Mouse (Mus musculus): ENCODE results near the gene Eif3i.
"Not testable (repeated sequence)": the region's sequence is repeated elsewhere in the genome, so short reads cannot be mapped to it uniquely, and the experiment has no call there.

Gene Eif3i

DNA sequence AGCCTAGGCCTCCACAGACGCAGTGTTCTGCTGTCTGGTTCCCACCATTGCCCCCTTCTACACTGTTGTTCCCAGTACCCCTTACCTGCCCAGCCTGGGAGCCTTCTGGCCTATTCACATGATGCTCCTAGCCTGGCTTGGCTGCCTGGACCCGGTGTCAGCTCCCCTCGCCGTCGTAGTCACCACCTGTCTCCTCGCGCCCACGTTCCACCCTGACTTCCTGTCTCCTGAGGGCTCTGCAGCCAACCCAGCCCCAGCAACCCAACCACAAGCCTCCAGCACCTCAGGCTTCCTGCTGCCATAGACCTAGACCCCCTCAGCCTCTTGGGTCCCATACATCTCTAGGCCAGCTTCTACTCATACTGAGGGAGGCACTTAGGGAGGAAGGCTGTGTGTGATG lies 27.0 kb downstream of the Eif3i start, which contains the start of gene Lck:
TSS of gene Lck (minus strand) at position 212 of the 400 bp plus-strand sequence.
- no peak for DNase-seq (ENCODE audit: low spot score in 2 of 2)

DNA sequence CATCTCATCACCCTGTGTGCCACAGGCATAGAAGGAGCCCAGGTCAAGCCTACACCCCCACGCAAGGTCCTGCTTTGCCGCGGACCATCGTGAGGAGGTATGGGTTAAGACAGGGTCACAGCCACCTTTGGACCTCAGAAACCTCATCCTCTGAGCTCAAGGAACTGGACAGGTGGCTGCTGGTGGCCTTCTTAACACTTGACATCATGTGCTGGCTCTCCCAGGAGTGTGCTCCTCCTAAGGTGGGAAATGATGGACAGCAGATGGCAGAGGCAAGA lies 27.4 kb downstream of the Eif3i start:
- no peak for DNase-seq (ENCODE audit: low spot score in 2 of 2)

DNA sequence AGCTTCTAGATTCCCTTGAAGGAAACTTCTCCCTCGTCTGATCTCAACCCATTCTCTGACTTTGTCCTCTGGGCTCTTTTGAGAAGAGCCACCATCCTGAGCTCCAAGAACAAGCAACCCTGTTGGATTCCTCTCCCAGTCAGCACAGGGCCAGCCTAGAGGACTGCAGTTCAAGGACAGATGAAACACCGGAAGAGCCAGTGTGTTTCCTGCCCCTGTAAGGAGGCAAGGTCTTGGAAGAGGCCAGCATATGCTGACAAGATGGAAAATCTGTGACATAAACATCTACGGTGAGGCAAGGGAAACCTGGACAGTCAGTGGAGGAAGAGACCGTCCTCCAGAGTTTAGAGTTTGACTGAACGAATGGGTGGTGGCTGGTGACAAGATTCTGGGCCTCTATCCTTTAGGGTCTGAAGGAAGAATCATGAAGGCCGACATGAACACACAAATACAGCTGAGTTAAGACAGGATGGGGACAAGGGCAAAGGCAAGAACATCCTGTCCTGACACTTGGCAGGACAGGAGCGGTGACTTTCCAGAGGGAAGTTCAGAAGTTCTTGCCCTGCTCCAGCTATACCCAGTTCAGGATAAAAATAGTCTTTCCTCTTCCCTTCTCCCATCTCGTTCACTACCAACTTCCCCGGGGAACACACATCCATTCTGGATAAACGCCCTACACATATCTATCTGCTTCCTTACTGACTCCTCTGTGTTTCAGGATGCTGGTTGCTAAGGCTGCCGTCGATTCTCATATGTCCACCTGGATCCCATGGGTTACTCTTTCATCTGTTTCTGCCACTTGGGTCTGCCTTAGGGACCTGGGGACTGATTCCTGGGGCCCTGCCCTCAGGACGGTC lies 28.0 kb downstream of the Eif3i start:
- no peak for DNase-seq (ENCODE audit: low spot score in 2 of 2)

DNA sequence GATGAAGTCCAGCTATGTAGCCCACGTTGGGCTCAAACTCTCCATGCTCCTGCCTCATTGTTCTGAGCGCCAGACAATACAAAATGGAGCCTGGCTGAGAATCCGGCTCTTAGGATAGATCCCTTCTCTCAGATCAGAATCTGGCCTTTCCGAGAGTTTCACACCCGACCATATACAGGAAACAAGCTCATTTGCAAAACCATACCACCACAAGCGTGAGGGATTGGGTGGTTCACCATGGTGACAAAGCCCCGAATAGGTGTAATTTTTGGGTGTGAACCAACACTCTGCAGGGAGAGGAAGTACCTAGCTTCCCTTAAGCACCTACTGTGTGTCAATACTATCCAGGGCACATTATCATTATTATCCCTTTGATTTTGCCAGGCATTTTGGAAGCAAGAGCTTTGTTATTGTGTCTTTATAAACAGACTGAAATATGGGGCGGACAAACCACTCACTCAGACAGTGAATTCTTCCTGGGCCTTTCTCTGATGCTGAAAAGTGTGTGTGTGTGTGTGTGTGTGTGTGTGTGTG lies 28.8 kb downstream of the Eif3i start:
- DNase-seq (ENCODE audit: low spot score in 2 of 2), result no peak

DNA sequence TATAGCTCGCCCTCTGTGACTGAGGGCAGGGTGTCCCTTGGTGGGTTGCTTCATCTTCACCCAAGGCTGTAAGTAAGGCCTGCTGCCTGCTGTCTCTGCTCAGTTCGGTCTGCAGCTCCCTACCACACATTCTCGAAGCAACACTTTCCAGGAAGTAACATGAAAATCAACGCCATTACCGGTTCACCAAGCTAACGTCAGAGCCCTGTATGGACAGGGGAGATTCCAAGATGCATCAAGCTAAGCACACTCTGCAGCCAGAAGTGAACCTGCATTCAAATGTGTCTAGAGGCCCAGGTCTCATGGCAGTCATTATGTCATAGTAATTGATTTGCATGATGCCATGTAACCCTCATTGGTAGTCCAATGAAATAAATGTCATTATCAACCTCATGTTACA lies 30.4 kb downstream of the Eif3i start:
- DNase-seq (ENCODE audit: low spot score in 2 of 2), result no peak

DNA sequence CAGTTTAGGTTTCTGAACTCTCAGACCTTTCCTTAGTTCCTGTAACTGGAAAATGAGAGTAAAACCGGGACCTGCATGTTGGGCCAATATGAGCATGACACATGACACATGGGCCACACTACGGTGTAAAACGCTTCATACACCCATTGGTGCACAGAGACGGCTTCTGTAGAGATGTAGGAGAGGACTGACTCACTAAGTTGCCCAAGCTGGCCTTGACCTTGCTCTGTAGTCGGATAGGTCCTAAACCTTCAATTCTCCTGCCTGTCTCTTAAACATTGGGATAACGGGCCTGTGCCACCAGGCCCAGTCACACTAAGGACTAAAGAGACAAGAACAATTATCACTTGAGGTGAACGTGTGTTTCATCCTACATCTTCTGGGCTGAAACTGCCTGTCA lies 32.1 kb downstream of the Eif3i start:
- DNase-seq (ENCODE audit: low spot score in 2 of 2), result no peak

DNA sequence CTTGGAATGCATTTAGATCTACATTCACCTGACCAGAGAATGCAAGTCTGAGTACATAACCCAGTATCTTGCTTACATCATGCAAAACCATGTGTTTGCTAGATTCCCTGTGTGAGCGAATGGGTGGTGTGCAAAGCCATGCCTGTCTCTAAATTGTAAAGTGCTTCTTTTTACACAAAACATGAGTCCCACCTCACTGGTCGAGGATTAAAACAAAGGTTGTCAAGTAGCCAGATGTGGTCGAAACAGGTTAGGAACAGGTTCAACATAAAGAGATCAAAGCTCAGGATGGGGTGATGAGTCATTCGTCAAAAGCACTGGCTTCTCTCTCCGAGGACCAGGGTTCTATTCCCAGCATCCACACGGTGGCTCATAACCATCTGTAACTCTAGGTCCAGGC lies 35.3 kb downstream of the Eif3i start:
- DNase-seq (ENCODE audit: low spot score in 2 of 2), result no peak

DNA sequence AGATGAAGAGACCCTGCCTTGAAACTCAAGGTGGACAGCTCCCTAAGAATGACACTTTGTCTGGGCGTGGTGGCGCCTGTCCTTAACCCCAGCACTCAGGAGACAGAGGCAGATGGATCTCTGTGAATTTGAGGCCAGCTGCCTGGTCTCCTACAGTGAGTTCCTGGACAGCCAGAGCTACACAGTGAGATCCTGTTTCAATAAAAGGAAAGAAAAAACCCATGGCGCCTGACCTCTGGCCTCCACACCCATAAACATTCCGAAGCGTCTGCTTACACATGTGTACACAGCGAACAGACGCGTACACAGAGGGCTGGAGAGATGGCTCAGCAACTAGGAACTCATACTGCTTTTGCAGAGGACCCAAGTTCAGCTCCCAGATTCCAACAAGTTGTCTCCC lies 36.7 kb downstream of the Eif3i start:
- no peak for DNase-seq (ENCODE audit: low spot score in 2 of 2)

DNA sequence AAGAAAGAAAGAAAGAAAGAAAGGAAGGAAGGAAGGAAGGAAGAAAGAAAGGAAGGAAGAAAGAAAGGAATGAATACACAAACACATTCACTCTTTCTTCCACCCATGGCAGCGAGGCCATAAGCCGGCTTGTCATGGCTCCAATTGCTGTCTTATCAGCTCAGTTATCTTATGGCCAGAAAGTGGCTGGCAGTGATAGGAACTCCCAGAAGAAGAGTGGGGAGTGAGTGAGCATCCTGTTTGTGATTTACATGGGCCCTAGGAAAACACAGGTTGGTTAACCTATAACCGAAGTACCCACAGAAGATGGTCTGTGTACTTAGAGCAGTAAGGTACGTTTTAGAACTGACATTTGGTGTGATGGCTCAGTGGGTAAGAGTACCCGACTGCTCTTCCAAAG lies 39.3 kb downstream of the Eif3i start:
- DNase-seq (ENCODE audit: low spot score in 2 of 2), result no peak

DNA sequence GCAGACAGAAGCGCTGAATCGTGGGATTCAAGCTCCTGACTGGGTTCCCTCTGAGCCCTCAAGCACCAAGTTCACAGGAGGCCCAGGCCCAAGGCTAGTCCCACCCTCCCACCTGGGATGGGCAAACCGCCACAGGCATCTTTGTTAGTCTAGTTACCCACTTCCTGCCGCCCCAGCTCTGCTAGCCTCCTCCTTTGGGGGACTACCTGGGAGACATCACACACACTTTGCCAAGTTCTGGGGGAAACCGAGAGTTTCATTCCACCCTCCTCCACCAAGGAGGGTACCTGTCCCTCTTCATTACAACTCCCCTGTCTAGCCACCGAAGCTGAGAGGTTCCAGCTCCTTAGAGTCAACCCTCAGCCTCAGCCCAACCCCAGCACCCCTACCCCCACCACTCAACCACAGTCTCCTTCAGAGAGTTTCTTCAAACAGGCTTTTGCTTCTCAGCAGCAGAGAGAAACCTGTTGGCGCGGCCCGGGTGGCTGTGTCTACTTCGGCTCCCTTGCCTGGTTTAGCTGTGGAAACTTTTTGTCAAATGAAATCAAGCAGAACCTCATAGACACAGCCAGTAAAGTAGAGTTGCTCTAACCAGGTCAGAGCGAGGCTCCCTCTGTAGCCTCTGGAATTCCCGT lies 42.0 kb downstream of the Eif3i start:
- DNase-seq (ENCODE audit: low spot score in 2 of 2), result no peak

DNA sequence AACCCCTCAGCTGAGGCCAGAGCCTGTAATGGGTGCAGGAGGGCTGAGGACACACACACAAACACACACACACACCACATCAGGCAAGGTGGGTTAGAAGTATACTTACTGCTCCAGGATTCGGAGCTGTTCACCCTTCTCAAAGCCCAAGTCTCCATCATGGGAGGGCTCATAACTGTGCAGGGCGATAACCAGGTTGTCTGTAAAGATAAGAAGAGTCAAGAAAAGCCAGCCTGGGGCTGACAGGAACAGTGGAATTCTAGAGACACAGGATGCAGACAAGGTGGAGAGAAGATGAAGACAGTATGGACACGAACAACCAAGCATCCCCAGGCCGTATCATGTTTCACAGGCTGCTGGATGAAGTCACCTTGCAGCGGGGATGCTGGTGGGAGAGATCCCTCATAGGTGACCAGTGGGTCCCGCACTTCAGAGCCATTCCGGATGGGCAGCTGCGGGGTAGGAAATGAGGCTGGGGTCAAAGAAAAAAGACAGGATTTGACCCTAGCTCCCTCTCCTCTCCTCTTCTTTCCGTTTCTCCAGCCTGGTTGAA lies 43.1 kb downstream of the Eif3i start:
- no peak for DNase-seq (ENCODE audit: low spot score in 2 of 2)

DNA sequence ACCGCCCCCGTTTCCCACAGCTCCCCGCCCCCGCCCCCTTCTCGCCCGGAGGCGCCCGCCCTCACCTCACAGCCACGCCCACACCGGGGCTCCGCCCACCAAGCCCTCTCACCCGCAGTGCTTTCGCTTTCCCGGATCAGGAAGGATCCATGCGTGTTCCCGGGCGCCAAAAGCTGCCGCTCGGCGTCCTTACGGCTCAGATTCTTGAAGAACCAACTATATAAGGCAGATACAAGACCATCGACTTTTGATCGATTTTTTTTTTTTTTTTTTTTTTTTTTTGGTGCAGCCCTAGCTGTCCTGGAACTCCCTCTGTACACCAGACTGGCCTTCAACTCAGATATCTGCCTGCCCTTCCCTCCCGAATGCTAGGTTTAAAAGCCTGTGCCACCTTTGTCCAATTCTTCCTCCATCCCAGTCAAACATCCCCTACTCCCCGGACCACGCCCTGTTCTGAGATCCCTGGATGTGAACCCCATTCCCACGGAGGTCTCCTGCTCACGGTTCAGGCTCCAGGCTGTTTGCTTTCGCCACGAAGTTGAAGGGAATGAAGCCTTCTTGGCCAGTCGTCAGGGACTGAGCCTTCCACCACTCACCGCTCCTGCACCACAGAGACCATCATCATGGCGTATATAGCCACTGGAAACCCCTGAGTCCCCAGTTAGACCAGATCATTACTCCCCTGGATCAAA lies 43.8 kb downstream of the Eif3i start:
- DNase-seq (ENCODE audit: low spot score in 2 of 2), result peak; percentile 84 to 87

DNA sequence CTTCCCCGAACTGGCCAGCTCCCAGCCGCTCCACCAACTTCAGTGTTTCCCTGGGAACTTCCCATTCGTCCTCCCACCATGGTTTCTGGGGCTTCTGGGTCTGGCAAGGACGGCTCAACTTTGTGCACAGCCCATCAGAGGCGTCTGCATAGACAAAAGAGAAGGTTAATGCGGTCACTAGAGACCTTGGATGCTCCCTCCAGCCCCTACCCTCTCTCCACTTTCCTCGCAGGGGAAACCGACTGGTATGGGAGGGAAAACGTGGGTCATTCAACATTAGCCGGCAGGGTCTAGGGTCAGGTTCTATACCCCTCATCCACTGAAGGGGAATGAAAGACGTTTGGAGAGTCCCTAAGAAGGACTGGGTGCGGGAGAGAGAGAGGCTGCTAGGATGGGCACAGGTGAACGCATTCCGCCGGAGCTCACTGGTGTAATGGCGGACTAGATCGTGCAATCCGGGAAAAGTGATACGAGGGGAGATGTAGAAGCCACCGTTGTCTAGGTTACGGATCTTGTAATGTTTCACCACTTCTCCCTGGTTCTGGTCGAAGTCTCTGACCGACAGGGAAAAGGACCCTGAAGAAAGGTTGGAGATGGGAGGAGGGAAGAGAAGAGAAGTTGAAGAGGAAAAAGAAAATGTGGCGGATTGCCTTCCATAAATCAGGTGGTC lies 44.5 kb downstream of the Eif3i start:
- no peak for DNase-seq (ENCODE audit: low spot score in 2 of 2)

DNA sequence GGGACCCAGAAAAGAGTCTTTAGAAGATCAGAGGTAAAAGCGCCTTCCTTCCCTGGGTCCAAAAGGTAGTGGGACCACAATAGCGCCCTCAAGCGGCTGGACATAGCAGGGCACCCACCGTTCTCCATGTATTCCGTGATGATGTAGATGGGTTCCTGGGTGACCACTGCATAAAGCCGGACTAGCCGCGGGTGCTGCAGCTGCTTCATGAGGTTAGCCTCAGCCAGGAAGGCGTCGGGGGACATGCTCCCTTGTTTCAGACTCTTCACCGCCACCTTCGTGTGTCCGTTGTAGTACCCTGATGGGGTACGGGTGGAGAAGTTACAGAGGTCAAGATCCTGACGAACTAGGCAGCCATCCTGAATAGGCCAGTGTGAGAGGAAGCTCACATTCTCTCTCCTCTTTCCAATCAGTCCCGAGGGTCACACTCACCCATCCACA lies 45.0 kb downstream of the Eif3i start:
- peak; percentile 40 to 59 for DNase-seq (ENCODE audit: low spot score in 2 of 2)

DNA sequence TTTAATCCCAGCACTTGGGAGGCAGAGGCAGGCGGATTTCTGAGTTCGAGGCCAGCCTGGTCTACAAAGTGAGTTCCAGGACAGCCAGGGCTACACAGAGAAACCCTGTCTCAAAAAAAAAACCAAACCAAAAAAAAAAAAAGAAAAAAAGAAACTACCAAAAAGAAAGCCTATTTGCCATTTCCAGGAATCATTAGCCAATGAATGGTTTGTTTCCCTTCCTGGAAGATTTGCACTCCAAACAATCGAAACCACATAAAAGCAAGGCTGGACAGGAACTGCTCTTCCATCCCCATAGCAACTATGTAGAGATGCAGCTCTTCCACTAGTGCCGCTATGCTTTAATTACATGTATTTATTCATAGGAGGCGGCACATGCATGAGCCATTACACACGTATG lies 45.9 kb downstream of the Eif3i start:
- DNase-seq (ENCODE audit: low spot score in 2 of 2), result not testable (repeated sequence)

DNA sequence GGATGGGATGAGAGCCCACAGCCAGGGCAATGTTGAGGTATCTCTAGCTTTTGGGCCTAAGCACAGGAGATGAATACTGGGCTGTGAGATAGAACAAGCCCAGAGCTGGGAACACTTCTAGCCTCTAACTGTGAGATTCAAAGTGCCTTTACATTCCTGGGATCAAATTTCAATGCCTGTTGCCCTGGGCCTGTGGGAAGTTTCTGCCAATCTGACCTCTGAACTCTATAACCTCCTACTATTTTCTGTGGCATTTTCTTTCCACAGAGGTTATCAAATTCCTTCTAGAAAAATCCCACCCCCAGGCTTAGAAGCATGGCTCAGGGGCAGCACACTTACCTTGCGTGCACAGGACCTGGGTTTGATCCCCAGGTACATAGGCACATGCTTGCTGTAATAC lies 50.2 kb downstream of the Eif3i start:
- no peak for DNase-seq (ENCODE audit: low spot score in 2 of 2)

DNA sequence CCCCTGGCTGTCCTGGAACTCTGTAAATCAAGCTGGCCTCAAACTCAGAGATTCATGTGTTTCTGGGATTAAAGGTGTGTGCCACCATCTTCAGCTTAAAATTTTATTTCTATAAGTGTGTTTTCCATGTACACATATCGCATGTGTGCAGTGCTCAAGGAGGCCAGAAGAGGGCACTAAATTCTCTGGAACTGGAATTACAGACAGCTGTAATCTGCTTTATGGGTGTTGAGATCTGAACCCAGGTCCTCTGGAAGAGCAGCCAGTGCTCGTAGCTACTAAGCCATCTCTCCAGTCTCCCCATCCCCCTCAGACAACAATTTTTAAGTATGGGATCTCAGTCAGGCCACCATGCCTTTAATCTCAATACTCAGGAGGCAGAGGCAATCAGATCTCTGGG lies 51.1 kb downstream of the Eif3i start:
- peak; percentile 34 to 65 for DNase-seq (ENCODE audit: low spot score in 2 of 2)

DNA sequence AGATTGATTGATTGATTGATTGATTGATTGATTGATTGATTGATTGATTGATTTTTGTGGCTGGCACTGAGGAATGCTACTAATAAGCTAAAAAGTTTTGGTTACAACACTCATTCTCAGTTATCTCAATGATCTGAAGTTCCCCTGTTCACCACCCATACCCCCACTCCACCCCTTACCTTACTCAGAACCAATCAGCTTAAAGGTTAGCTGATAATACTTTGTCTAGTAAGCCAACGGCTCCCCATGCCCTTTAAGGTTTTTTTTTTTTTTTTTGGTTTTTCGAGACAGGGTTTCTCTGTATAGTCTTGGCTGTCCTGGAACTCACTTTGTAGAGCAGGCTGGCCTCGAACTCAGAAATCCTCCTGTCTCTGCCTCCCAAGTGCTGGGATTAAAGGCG lies 52.8 kb downstream of the Eif3i start:
- not testable (repeated sequence) for DNase-seq (ENCODE audit: low spot score in 2 of 2)

DNA sequence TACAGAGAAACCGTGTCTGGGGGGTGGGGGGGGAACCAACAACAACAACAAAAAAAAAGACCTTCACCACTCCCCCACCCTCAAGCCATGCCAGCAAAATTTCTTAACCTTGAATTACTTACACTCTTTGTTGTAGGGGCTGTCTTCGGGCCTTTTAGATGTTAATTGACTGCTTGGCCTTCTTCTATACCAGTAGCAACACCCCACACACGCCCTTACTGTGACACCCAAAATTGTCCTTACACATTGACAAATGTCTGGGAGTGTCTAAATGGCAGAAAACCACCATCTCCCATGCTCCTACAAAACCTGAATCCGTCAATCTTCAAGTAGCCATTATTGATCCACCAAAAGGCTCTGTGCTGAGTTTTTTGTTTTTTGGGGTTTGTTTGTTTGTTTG lies 56.3 kb downstream of the Eif3i start:
- no peak for DNase-seq (ENCODE audit: low spot score in 2 of 2)

DNA sequence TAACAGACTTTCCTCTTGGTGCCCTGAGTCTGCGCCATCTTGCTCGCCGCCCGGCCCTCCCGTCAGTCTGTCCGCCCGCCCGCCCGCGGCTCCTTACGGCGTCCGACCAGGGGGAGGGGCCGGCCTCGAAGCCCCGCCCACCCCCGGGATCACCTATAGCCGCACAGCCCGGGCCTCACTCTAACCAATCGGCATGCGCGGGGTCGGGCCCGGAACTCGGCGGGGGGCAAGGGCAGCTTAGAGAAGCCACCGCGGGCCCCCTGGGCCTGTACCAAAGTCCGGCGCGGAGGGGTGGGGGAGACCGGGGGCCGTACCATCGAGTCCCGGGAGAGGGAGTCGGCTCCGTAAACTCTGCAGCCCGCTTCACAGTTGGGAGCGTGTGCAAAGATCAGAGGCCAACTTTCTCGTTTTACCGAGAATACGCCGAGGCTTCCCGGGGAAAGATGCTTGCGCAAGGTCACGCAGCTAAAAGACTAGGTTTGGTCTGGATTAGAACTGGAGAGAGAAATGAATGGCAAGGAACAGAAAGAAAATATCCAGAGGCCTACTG lies 57.8 kb downstream of the Eif3i start, which contains the start of gene Hdac1:
TSS of gene Hdac1 (minus strand) at position 122 of the 550 bp plus-strand sequence.
- peak; percentile 96 for DNase-seq (ENCODE audit: low spot score in 2 of 2)

All from spleen, postnatal 14 days (tissue).